Mouse (Mus musculus) adipocyte (in vitro differentiated cells): ENCODE data around the gene Polr2j.
A peak's percentile ranks its signal among the peaks of the same experiment; 100 is the strongest.

ENCODE experiments used
- DNase-seq: peaks from one replicate; pipeline ENCODE4 v3.0.0-alpha.2; 2016; ENCODE audit warnings: low spot score

Polr2j gene

DNA sequence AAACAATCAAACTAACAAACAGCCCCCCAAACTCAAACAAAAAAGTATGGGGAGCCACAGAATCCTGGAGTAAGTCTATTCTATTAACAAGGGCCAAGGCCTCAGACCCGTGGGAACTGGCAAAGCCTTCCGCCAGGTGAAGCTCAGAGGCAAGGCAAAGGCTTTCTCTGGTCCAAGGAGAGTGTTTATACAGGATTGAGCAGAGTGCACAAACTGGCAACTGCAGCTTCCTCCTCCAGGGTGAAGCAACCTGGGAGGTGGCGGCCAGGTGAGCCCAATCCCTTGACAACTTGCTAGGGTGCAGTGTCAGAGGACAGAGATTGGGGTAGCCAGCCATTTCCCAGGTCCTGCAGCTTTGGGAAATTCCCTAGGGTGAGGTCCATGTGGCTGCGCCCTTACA, 50.9 kb downstream of the Polr2j start:
- DNase-seq: no peak

DNA sequence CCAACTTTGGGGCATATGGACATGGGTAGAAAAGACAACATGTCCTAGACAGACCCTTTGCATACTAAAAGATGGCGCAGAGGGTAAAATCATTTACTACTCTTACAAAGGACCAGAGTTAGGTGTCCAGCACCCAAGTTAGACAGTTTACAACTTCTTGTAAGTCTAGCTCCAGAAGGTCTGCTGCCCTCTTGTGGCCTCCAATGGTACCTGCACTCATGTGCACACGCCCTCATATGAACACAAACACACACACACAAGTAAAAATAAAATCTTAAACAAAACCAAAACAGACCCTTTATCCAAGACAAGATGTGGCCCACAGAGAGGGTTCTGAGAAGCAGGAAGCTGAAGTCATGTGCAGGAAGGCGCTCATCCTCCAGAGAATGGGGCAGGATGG, 51.6 kb downstream of the Polr2j start:
- DNase-seq: no peak

DNA sequence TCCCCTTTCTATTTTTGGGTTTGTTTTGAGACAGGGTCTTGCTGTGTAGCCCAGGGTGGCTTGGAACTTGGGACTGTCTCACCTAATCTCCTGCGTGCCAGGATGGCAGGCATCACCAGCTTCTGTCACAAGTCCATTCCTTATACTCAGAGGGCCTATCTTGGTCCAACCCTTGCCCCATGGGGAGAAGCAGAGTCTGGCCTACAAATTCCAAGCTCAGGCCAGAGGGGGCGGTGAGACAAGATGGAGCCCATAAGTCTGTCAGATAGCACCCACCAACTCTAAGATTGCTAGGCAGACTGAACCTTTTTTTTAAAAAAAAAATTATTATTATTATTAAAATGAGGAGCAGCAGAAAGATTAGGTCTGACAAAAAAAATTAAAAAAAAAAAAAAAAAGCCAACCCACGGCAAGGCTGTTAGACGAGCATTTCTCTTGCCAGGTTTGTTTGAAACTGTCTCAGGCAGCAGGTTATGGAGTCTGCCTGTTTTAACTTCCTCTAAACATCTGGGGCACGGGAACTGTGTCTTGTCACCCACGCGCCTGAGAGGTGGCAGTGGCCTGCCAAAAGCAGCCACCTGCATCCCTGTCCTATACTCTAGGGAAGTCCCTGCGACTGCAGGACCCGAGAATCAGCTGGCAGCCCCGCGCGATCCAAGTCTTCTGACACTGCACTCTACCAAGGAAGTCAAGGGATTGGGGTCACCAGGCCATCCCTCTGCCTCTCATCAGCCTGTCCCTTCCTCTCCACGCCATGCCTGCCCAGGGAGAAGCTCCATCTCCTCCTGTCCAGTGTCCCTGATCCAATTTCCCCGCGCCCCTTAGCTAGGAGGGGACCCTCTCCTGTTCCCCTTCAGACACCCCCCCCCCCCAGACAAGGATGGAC, 53.4 kb downstream of the Polr2j start:
- DNase-seq: peak; percentile 25

DNA sequence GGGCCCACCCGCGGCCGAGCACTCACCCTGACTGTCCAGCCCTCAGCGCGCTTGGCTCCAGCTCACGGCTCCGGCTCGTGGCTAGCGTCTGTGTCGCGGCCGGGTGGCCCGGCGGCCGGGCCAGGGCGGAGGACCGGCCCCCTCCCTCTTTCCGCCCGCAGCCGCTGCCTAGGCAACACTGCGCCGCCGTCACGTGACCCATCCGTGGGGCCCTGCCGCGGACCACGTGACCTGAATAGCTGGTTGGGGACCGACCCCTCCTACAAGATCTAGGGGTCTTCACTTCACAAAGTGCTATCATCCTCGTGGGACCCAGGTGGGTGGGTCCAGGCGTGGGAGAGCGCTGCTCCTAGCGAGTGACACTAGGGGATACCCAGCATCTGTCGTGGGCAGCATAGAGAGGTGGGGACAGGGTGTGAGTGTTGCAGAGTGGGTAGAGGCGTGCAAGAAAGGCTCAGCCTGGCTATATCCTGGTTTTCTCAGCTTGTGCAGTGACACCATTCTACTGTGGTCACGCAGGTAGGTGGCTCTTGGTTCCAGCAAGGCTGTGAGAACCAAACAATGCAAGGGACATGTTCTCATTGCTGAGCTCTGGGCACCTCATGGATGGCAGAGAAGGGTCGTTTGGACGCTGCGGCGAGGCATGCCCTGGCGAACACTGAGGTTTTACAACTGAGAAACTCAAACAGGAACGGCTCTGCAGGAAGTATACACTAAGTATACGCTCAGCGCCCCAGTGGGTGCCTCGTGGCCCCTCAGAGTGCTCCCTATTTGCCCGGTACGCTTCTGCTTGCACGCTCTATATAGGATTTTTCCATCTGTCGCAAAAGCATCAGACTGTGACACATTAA, 54.3 kb downstream of the Polr2j start, which contains the start of gene Orai2:
Gene Orai2 (minus strand): TSS at position 202 of the 851 bp plus-strand sequence.
- DNase-seq: peak; percentile 52

DNA sequence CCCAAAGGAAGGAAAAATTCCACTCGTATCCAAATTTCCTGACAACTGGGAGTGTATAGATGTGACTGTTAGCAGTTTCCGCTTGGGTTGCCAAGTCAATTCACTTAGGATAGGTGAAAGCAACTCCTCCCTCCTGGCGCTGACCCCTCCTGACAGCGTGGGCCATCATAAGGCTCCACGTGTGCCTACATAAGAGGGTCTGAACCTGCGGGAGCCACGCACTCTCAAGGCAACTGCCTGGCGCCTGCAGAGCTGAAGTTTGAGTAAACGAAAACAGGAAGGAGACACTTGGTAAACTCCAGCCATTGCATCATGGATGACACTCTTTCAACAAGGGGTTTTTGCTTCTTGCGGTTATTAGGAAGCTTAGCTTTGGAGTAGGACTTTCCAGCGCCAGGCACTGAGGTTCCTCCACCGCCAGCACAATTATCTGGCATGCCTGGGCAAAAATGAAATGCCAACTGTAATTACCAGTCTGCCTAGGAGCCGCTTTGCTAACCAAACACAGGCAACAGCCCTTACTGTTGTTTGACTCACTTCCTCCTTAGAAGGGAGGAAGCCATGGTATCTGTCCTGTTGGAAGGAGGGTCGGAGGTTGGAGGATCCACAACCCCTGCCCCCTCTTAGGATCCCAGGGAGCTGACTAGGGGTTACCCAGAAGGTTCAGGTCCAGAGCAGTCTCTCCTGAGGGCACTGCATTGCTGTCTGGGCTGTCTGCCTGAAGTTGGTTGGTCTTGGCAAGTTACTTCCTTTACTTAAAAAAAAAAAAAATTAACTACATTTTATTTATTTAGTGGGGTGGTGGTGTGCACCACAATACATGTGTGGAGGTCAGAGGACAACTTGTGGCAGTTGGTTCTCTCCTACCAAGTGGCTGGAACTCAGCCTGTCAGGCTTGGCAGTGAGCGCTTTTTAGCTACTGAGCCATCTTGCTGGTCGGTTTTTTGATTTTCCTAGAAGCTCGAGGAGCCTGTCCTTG, 55.2 kb downstream of the Polr2j start:
- peak; percentile 80 for DNase-seq
